Mouse (Mus musculus) MEL (cell line): Measurements from ENCODE around the gene Exoc5. TPM values are rescaled to one million over a fixed set of nuclear protein-coding genes. Genes with fewer than 3 reads are reported as not detected.
A peak's percentile ranks its signal among the peaks of the same experiment; 100 is the strongest.

ENCODE experiments used
- DNase-seq: peaks from one replicate; pipeline ENCODE4 v3.0.0; 2011; ENCODE audit warnings: low read depth, low spot score
- H3K27ac ChIP-seq: 2 replicates; pipeline ENCODE4 v1.5.1; 2012; ENCODE audit warnings: low read depth, mild to moderate bottlenecking, control low read depth, low read length, moderate library complexity; ENCODE audit not compliant: control insufficient read depth
- H3K27me3 ChIP-seq, 2 experiments: fragments of 150-350 bp in 1 of 2; sonication (generic) in 1 of 2; 2 replicates each; pipeline ENCODE4 v1.6.1; 2012; ENCODE audit warnings: low read length in 2 of 2, mild to moderate bottlenecking in 2 of 2, improper control_type of control experiment in 1 of 2, moderate library complexity in 1 of 2; ENCODE audit not compliant: insufficient read depth in 2 of 2, control insufficient read depth in 1 of 2
- H3K36me3 ChIP-seq, 2 experiments: 2 replicates each; pipeline ENCODE4 v1.6.1; 2012 to 2014; ENCODE audit warnings: low read length in 2 of 2, improper control_type of control experiment in 1 of 2, inconsistent platforms in 1 of 2, mild to moderate bottlenecking in 1 of 2; ENCODE audit not compliant: insufficient read depth in 2 of 2, control insufficient read depth in 1 of 2
- H3K4me1 ChIP-seq, 2 experiments: fragments of 150-350 bp in 1 of 2; sonication (generic) in 1 of 2; 2 replicates each; pipeline ENCODE4 v1.6.1; 2012; ENCODE audit warnings: low read length in 2 of 2, improper control_type of control experiment in 1 of 2, mild to moderate bottlenecking in 1 of 2; ENCODE audit not compliant: insufficient read depth in 2 of 2, control insufficient read depth in 1 of 2
- H3K4me3 ChIP-seq, 2 experiments: fragments of 150-350 bp in 1 of 2; sonication (generic) in 1 of 2; 2 replicates each; pipeline ENCODE4 v1.5.1; 2012; ENCODE audit warnings: low read depth in 2 of 2, low read length in 2 of 2, mild to moderate bottlenecking in 2 of 2, moderate library complexity in 2 of 2, control low read depth in 1 of 2, improper control_type of control experiment in 1 of 2; ENCODE audit not compliant: control insufficient read depth in 1 of 2, insufficient read depth in 1 of 2
- H3K79me2 ChIP-seq: 2 replicates; pipeline ENCODE4 v1.6.1; 2012; ENCODE audit warnings: mild to moderate bottlenecking, low read length, moderate library complexity; ENCODE audit not compliant: control insufficient read depth, poor library complexity, insufficient read depth
- H3K9ac ChIP-seq: 2 replicates; pipeline ENCODE4 v1.6.1; 2012; ENCODE audit warnings: low read depth, mild to moderate bottlenecking, control low read depth, low read length, moderate library complexity; ENCODE audit not compliant: control insufficient read depth, poor library complexity, severe bottlenecking
- H3K9me3 ChIP-seq: fragments of 150-350 bp; sonication (generic); replicated peaks from 2 replicates; pipeline ENCODE4 v1.6.1; 2012; ENCODE audit warnings: mild to moderate bottlenecking, low read length, improper control_type of control experiment, moderate library complexity; ENCODE audit not compliant: insufficient read depth
- BHLHE40 ChIP-seq: IDR thresholded peaks from 2 replicates; pipeline ENCODE4 v1.6.1; 2012; ENCODE audit warnings: low read depth, mild to moderate bottlenecking, inconsistent platforms, low read length, improper control_type of control experiment, borderline replicate concordance
- CHD2 ChIP-seq: IDR thresholded peaks from 2 replicates; pipeline ENCODE4 v1.6.1; 2011; ENCODE audit warnings: low read length, improper control_type of control experiment
- CTCF ChIP-seq, 3 experiments: IDR thresholded peaks in 2 of 3; conservative IDR thresholded peaks in 1 of 3; 2 replicates each; pipeline ENCODE4 v1.5.1; 2011 to 2012; ENCODE audit warnings: low read length in 3 of 3, low read depth in 2 of 3, mild to moderate bottlenecking in 2 of 3, improper control_type of control experiment in 1 of 3, inconsistent platforms in 1 of 3, mixed read lengths in 1 of 3, moderate library complexity in 1 of 3; ENCODE audit not compliant: control insufficient read depth in 1 of 3, insufficient read depth in 1 of 3, poor library complexity in 1 of 3, severe bottlenecking in 1 of 3
- ELF1 ChIP-seq: IDR thresholded peaks from 2 replicates; pipeline ENCODE4 v1.6.1; 2014; ENCODE audit warnings: low read depth, mild to moderate bottlenecking, inconsistent platforms, low read length, improper control_type of control experiment, moderate library complexity
- EP300 ChIP-seq, 2 experiments: IDR thresholded peaks; 2 replicates each; pipeline ENCODE4 v1.6.1; 2011; ENCODE audit warnings: improper control_type of control experiment in 2 of 2, low read length in 2 of 2, low read depth in 1 of 2, mild to moderate bottlenecking in 1 of 2
- ETS1 ChIP-seq: IDR thresholded peaks from 2 replicates; pipeline ENCODE4 v1.6.1; 2012; ENCODE audit warnings: low read depth, mild to moderate bottlenecking, inconsistent platforms, low read length, improper control_type of control experiment, moderate library complexity
- HCFC1 ChIP-seq: IDR thresholded peaks from 2 replicates; pipeline ENCODE4 v1.6.1; 2012; ENCODE audit warnings: low read depth, mild to moderate bottlenecking, inconsistent platforms, low read length, improper control_type of control experiment, moderate library complexity
- JUND ChIP-seq: IDR thresholded peaks from 2 replicates; pipeline ENCODE4 v1.6.1; 2011; ENCODE audit warnings: low read depth, mild to moderate bottlenecking, improper control_type of control experiment, low read length
- KAT2A ChIP-seq: conservative IDR thresholded peaks from 2 replicates; pipeline ENCODE4 v1.6.1; 2012; ENCODE audit warnings: low read depth, low read length, improper control_type of control experiment, inconsistent platforms
- MAFK ChIP-seq: IDR thresholded peaks from 2 replicates; pipeline ENCODE4 v1.6.1; 2011; ENCODE audit warnings: low read depth, mild to moderate bottlenecking, low read length, improper control_type of control experiment, borderline replicate concordance
- MEF2A ChIP-seq: IDR thresholded peaks from 2 replicates; pipeline ENCODE4 v1.6.1; 2014; ENCODE audit warnings: low read depth, mild to moderate bottlenecking, inconsistent platforms, low read length, improper control_type of control experiment; ENCODE audit not compliant: poor library complexity, insufficient replicate concordance, severe bottlenecking; ENCODE audit errors: extremely low read depth
- NRF1 ChIP-seq: IDR thresholded peaks from 2 replicates; pipeline ENCODE4 v1.6.1; 2014; ENCODE audit warnings: low read depth, mild to moderate bottlenecking, inconsistent platforms, low read length, improper control_type of control experiment, moderate library complexity; ENCODE audit not compliant: poor library complexity, insufficient read depth, severe bottlenecking
- POLR2A ChIP-seq, 2 experiments: IDR thresholded peaks; 2 replicates each; pipeline ENCODE4 v1.6.1; 2011 to 2012; ENCODE audit warnings: low read length in 2 of 2, mild to moderate bottlenecking in 2 of 2, control low read depth in 1 of 2, improper control_type of control experiment in 1 of 2, low read depth in 1 of 2, moderate library complexity in 1 of 2; ENCODE audit not compliant: control insufficient read depth in 1 of 2, insufficient read depth in 1 of 2, poor library complexity in 1 of 2
- RAD21 ChIP-seq: IDR thresholded peaks from 2 replicates; pipeline ENCODE4 v1.6.1; 2011; ENCODE audit warnings: mild to moderate bottlenecking, low read depth, low read length, improper control_type of control experiment
- RCOR1 ChIP-seq: IDR thresholded peaks from 2 replicates; pipeline ENCODE4 v1.6.1; 2012; ENCODE audit warnings: low read depth, mild to moderate bottlenecking, inconsistent platforms, low read length, improper control_type of control experiment
- SIN3A ChIP-seq: IDR thresholded peaks from 2 replicates; pipeline ENCODE4 v1.6.1; 2012; ENCODE audit warnings: low read length, improper control_type of control experiment, inconsistent platforms
- SMC3 ChIP-seq: IDR thresholded peaks from 2 replicates; pipeline ENCODE4 v1.6.1; 2011; ENCODE audit warnings: low read depth, low read length, improper control_type of control experiment
- TAL1 ChIP-seq: IDR thresholded peaks from 2 replicates; pipeline ENCODE4 v1.6.1; 2012; ENCODE audit warnings: mild to moderate bottlenecking, inconsistent platforms, low read length, moderate library complexity, mixed read lengths
- TBP ChIP-seq: IDR thresholded peaks from 2 replicates; pipeline ENCODE4 v1.8.0; 2011; ENCODE audit warnings: low read depth, low read length, improper control_type of control experiment
- TCF12 ChIP-seq: IDR thresholded peaks from 2 replicates; pipeline ENCODE4 v1.6.1; 2014; ENCODE audit warnings: low read depth, mild to moderate bottlenecking, inconsistent platforms, low read length, improper control_type of control experiment, moderate library complexity
- UBTF ChIP-seq: IDR thresholded peaks from 2 replicates; pipeline ENCODE4 v1.6.1; 2012; ENCODE audit warnings: low read depth, mild to moderate bottlenecking, inconsistent platforms, low read length, improper control_type of control experiment, moderate library complexity, borderline replicate concordance; ENCODE audit not compliant: insufficient read depth
- USF1 ChIP-seq: IDR thresholded peaks from 2 replicates; pipeline ENCODE4 v1.6.1; 2014; ENCODE audit warnings: low read depth, mild to moderate bottlenecking, inconsistent platforms, low read length, improper control_type of control experiment, moderate library complexity
- ZC3H11A ChIP-seq: IDR thresholded peaks from 2 replicates; pipeline ENCODE4 v1.6.1; 2012; ENCODE audit warnings: low read depth, mild to moderate bottlenecking, inconsistent platforms, low read length, improper control_type of control experiment
- ZKSCAN1 ChIP-seq: IDR thresholded peaks from 2 replicates; pipeline ENCODE4 v1.6.1; 2012; ENCODE audit warnings: low read depth, mild to moderate bottlenecking, inconsistent platforms, low read length, improper control_type of control experiment, moderate library complexity
- ZNF384 ChIP-seq: IDR thresholded peaks from 2 replicates; pipeline ENCODE4 v1.6.1; 2012; ENCODE audit warnings: low read depth, mild to moderate bottlenecking, inconsistent platforms, low read length, improper control_type of control experiment
- polyA plus RNA-seq, 2 experiments: library from polyadenylated mRNA; stranded (reverse) in 1 of 2; unstranded in 1 of 2; fragments of >175 nt in 1 of 2; fragments of >200 nt in 1 of 2; gene quantifications; 2 replicates each; pipeline versions ENCODE4 v1.2.1 to v1.2.4; 2012; ENCODE audit warnings: low replicate concordance in 2 of 2, low read depth in 1 of 2; ENCODE audit not compliant: insufficient read length in 2 of 2, insufficient read depth in 1 of 2, missing spikeins in 1 of 2
- total RNA-seq: library from RNA; depleted of rRNA; stranded (reverse); fragments of 300-350 nt; gene quantifications from 2 replicates; pipeline ENCODE4 v1.2.3, GENCODE M21; 2012

Exoc5 gene
- total and polyA plus RNA-seq, 3 experiments, result 23.0 to 56.4 (median 34.9) TPM

- Histone ChIP-seq H3K79me2 (no peaks in the 10 kb centered on the region; the same call in 1 of the 2 replicates), H3K36me3 (peaks cover 2 to 12% of the 10 kb centered on the region in 2 experiments; a peak in 3 of 4 replicates), H3K27ac (no peak overlapping the region), H3K9ac (no peak overlapping the region), H3K27me3 (no peaks in the 10 kb centered on the region), H3K4me3 (no peak overlapping the region), H3K9me3 (no peaks in the 10 kb centered on the region), H3K4me1 (no peaks in the 10 kb centered on the region)
- DNase-seq, result peak; percentile 49
- no peak for TF ChIP-seq RCOR1
- TF ChIP-seq MEF2A, result no peak
- no peak for TF ChIP-seq UBTF
- peak; percentile 91 for TF ChIP-seq ZNF384
- TF ChIP-seq TAL1, result no peak
- TF ChIP-seq ZC3H11A, result no peak
- peak in 2 of 3 experiments; percentile 34 to 60; a peak in 4 of 6 replicates for TF ChIP-seq CTCF (IDR thresholded peaks at IDR 0.05 in 2 of 3, conservative IDR thresholded peaks at IDR 0.05 in 1 of 3; ENCODE audit: control insufficient read depth in 1 of 3, insufficient read depth in 1 of 3, low read depth in 2 of 3, low read length in 3 of 3, poor library complexity in 1 of 3, severe bottlenecking in 1 of 3)
- TF ChIP-seq RAD21, result peak; percentile 48
- no peak for TF ChIP-seq ELF1
- no peak for TF ChIP-seq HCFC1
- TF ChIP-seq JUND, result no peak
- no peak for TF ChIP-seq TCF12
- no peak for TF ChIP-seq BHLHE40
- TF ChIP-seq EP300 (IDR thresholded peaks at IDR 0.05; ENCODE audit: low read depth in 1 of 2, low read length in 2 of 2), result no peak
- no peak for TF ChIP-seq SIN3A
- no peak for TF ChIP-seq TBP
- TF ChIP-seq USF1, result no peak
- no peak for TF ChIP-seq POLR2A (IDR thresholded peaks at IDR 0.05; ENCODE audit: control insufficient read depth in 1 of 2, insufficient read depth in 1 of 2, low read depth in 1 of 2, low read length in 2 of 2, poor library complexity in 1 of 2)
- TF ChIP-seq CHD2, result no peak
- no peak for TF ChIP-seq NRF1
- TF ChIP-seq ZKSCAN1, result no peak
- TF ChIP-seq KAT2A, result no peak
- TF ChIP-seq SMC3, result peak; percentile 47
- TF ChIP-seq ETS1, result no peak
- no peak for TF ChIP-seq MAFK
- TF ChIP-seq, all 39 proteins: peak for 4
Observed at GRCm38 (mm10) chr14:49027779-49028368, 38.6 kb downstream of the Exoc5 start.
